Mouse (Mus musculus) adrenal gland, postnatal 14 days (tissue): ENCODE measurements around the gene Golim4. TPM values are rescaled to one million over a fixed set of nuclear protein-coding genes. Genes with fewer than 3 reads are reported as not detected.

Experiments
- DNase-seq: peaks from one replicate; pipeline ENCODE4 v3.0.0; 2021; ENCODE audit warnings: mixed read lengths
- total RNA-seq: library from RNA; stranded (reverse); gene quantifications from 2 replicates; pipeline ENCODE4 v1.2.3, GENCODE M21; 2021

Golim4 gene
- total RNA-seq, 1 experiment from 2014 or later = 75.4 TPM

- no peak for DNase-seq
These were observed 30.4 kb downstream of the Golim4 start for GRCm38 (mm10) chr3:75926327-75926726.

- no peak for DNase-seq
These were observed 31.6 kb downstream of the Golim4 start for GRCm38 (mm10) chr3:75925123-75925522.

GRCm38 (mm10) chr3:75917770-75918503 lies 38.8 kb downstream of the Golim4 start:
- no peak for DNase-seq

GRCm38 (mm10) chr3:75912786-75913185 lies 44.0 kb downstream of the Golim4 start:
- DNase-seq = no peak

- no peak for DNase-seq
These were observed 46.0 kb downstream of the Golim4 start for GRCm38 (mm10) chr3:75910768-75911167.

- peak; percentile 22 for DNase-seq
These were observed 46.5 kb downstream of the Golim4 start for GRCm38 (mm10) chr3:75910257-75910656.

GRCm38 (mm10) chr3:75901903-75902598 lies 54.7 kb downstream of the Golim4 start:
- DNase-seq = peak; percentile 25

GRCm38 (mm10) chr3:75895075-75895474 lies 61.7 kb downstream of the Golim4 start:
- no peak for DNase-seq

- peak; percentile 57 for DNase-seq
These were observed 65.2 kb downstream of the Golim4 start for GRCm38 (mm10) chr3:75891581-75891980.

GRCm38 (mm10) chr3:75889323-75889722 lies 67.4 kb downstream of the Golim4 start:
- no peak for DNase-seq

- DNase-seq = no peak
These were observed 75.2 kb downstream of the Golim4 start for GRCm38 (mm10) chr3:75881582-75881981.

- DNase-seq = no peak
These were observed 77.5 kb downstream of the Golim4 start for GRCm38 (mm10) chr3:75879269-75879668.

GRCm38 (mm10) chr3:75868886-75869285 lies 87.9 kb downstream of the Golim4 start:
- DNase-seq = no peak

- DNase-seq = peak; percentile 27
These were observed 92.5 kb downstream of the Golim4 start for GRCm38 (mm10) chr3:75864203-75864602.

GRCm38 (mm10) chr3:75861677-75862076 lies 95.1 kb downstream of the Golim4 start:
- DNase-seq = peak; percentile 60

GRCm38 (mm10) chr3:75860760-75861159 lies 96.0 kb downstream of the Golim4 start:
- DNase-seq = no peak

- no peak for DNase-seq
These were observed 121.3 kb downstream of the Golim4 start for GRCm38 (mm10) chr3:75835286-75835967.

GRCm38 (mm10) chr3:75834827-75835226 lies 121.9 kb downstream of the Golim4 start:
- no peak for DNase-seq

Other genes starting within 250 kb of the Golim4 start
- not detected in 2 replicates for gene Gm29133, start 208.8 kb downstream of the Golim4 start, total RNA-seq
- gene Fstl5, start 117.3 kb upstream of the Golim4 start, total RNA-seq = 6.0 and 7.7 TPM in 2 replicates